Mouse (Mus musculus): ENCODE data around the gene Vill.

Gene Vill

GRCm38 (mm10) chr9:119114911-119115310 is 62.3 kb downstream of the Vill start:
- DNase-seq = no peak

GRCm38 (mm10) chr9:119119409-119120167 is 67.0 kb downstream of the Vill start:
- DNase-seq = peak; percentile 96 to 97

- peak; percentile 45 to 63 for DNase-seq
Measured at GRCm38 (mm10) chr9:119120168-119120560, 67.6 kb downstream of the Vill start.

Measured in kidney, postnatal 25 days (tissue).